Mouse (Mus musculus) liver, adult 2 months (tissue): ENCODE measurements around the gene Hnrnpul1. TPM values are rescaled to one million over a fixed set of nuclear protein-coding genes. Genes with fewer than 3 reads are reported as not detected.
A peak's percentile ranks its signal among the peaks of the same experiment; 100 is the strongest.

ENCODE experiments used
- DNase-seq: peaks from one replicate; pipeline ENCODE4 v3.0.0-alpha.2; 2011; ENCODE audit warnings: low read depth, low spot score; ENCODE audit errors: extremely low read depth
- H3K27ac ChIP-seq: fragments of 200-500 bp; replicated peaks from 2 replicates; pipeline ENCODE4 v1.5.1; 2012; ENCODE audit warnings: low read depth, mild to moderate bottlenecking, control low read depth, inconsistent platforms, low read length; ENCODE audit not compliant: insufficient read depth
- H3K27me3 ChIP-seq: fragments of 200-500 bp; 2 replicates; pipeline ENCODE4 v1.6.1; 2012; ENCODE audit warnings: mild to moderate bottlenecking, moderate library complexity, low read length, inconsistent platforms; ENCODE audit not compliant: control insufficient read depth, insufficient read depth
- H3K36me3 ChIP-seq: fragments of 200-500 bp; 2 replicates; pipeline ENCODE4 v1.6.1; 2012; ENCODE audit warnings: low read length, inconsistent platforms; ENCODE audit not compliant: control insufficient read depth, insufficient read depth
- H3K4me1 ChIP-seq: fragments of 200-500 bp; 2 replicates; pipeline ENCODE4 v1.6.1; 2011; ENCODE audit warnings: low read length; ENCODE audit not compliant: control insufficient read depth, insufficient read depth
- H3K4me3 ChIP-seq: fragments of 200-500 bp; 2 replicates; pipeline ENCODE4 v1.5.1; 2011; ENCODE audit warnings: low read depth, mild to moderate bottlenecking, control low read depth, low read length, moderate library complexity; ENCODE audit not compliant: insufficient read depth
- H3K79me2 ChIP-seq: fragments of 200-500 bp; 2 replicates; pipeline ENCODE4 v1.6.1; 2012; ENCODE audit warnings: inconsistent platforms, mild to moderate bottlenecking, low read length, moderate library complexity; ENCODE audit not compliant: control insufficient read depth, insufficient read depth
- H3K9ac ChIP-seq: fragments of 200-500 bp; 2 replicates; pipeline ENCODE4 v1.6.1; 2012; ENCODE audit warnings: low read depth, mild to moderate bottlenecking, control low read depth, inconsistent platforms, low read length
- CTCF ChIP-seq: fragments of 200-500 bp; IDR thresholded peaks from 2 replicates; pipeline ENCODE4 v1.5.1; 2011; ENCODE audit warnings: low read depth, low read length, control low read depth
- POLR2A ChIP-seq: fragments of 200-500 bp; IDR thresholded peaks from 2 replicates; pipeline ENCODE4 v1.6.1; 2011; ENCODE audit warnings: low read length, control low read depth; ENCODE audit not compliant: insufficient read depth; ENCODE audit errors: extremely low read depth
- WGBS: fragments of 180-500 bp; shearing (Covaris S2); methylation state at CpG from one replicate; pipeline ENCODE4 v1.1.7; 2018; 5-methylcytosine and 5-hydroxymethylcytosine counted together
- polyA plus RNA-seq: library from polyadenylated mRNA; depleted of rRNA; stranded (reverse); fragments of >200 nt; gene quantifications from 2 replicates; pipeline ENCODE4 v1.2.3, GENCODE M21; 2012
- total RNA-seq: library from RNA; depleted of rRNA; stranded (reverse); fragments of >200 nt; gene quantifications from 2 replicates; pipeline ENCODE4 v1.2.3, GENCODE M21; 2014

Hnrnpul1 gene
- total and polyA plus RNA-seq, 2 experiments: 21.7 to 30.0 TPM

GRCm38 (mm10) chr7:25755468-25755833 lies 894 bp upstream of the Hnrnpul1 start:
- TF ChIP-seq POLR2A: no peak
- TF ChIP-seq CTCF: no peak
- H3K9ac ChIP-seq: peak overlapping the region; percentile 2
- peaks cover 10% of the 10 kb centered on the region for H3K4me1 ChIP-seq
- H3K36me3 ChIP-seq: peaks cover 8% of the 10 kb centered on the region
- peak overlapping the region; percentile 47 for H3K4me3 ChIP-seq
- H3K27ac ChIP-seq: peak overlapping the region; percentile 71
- WGBS: under 1% methylated on average over 15 of the region's 15 CpGs
- DNase-seq: no peak
- no peaks in the 10 kb centered on the region for H3K27me3 ChIP-seq
- peaks cover 19% of the 10 kb centered on the region for H3K79me2 ChIP-seq

DNA sequence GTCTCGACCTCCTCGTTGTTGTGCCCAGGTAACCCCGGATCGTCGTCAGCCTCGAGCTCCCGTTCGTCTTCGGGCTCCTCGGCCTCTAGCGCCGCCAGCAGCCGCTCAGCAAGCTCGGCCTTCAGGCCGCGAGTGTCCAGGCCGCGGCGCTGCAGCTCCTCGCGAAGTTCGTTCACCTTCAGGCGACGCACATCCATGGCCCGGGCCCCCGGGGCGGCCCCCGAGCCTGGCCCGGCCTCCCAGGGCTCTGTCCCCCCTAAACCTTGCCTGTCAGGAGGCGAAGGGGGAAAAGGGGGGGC lies 169 bp downstream of the Hnrnpul1 start:
- 0 out of 2 replicates have a peak, but pooled peaks have one; percentile 6 for TF ChIP-seq CTCF
- TF ChIP-seq POLR2A: 0 out of 2 replicates have a peak, but pooled peaks have one; percentile 2
- Histone ChIP-seq H3K27me3 (no peaks in the 10 kb centered on the region), H3K4me1 (peaks cover 10% of the 10 kb centered on the region), H3K79me2 (peaks cover 19% of the 10 kb centered on the region), H3K36me3 (peaks cover 16% of the 10 kb centered on the region), H3K9ac (peak overlapping the region; percentile 96), H3K4me3 (peak overlapping the region; percentile 86), H3K27ac (peak overlapping the region; percentile 92)
- no peak for DNase-seq
- 0% methylated on average over 30 of the region's 30 CpGs for WGBS

DNA sequence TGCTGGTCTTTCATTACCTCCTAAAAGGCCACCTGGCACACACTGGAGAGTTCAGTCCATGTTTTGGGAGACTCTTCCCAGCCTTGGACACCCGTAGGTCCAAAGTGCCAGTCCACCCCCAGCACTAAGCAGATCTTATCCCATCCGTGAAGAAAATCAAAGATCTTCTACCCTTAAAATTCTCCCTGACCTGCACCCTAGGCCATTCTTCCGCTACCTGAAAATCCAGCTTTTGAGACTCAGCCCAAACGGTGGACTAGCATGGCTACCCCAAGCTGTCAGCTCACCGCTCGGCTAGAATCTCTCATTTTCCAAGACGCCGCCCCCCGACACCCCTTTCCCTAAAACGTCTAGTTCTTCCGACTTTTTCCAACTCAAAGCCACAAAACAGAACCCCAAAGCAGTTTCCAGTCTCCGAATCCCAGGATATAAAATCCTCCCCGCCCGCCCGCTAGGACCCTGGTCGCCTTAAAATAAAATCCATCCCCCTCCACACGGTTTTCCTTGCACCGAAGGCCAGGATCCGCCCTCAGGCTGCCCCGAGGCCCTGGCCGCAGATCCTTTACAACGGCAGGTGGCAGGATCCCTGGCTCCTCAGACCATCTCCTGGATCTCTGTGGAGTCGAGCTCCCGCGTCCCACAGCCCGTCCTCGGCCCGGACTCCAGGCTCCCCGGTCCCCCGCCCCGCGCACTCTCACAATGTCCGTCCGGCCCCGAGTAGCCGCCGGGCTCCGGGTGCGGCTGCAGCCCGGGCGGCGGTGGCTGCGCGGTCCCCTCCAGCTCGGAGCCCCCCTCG lies 716 bp downstream of the Hnrnpul1 start:
- Histone ChIP-seq H3K36me3 (peaks cover 22% of the 10 kb centered on the region), H3K9ac (peak overlapping the region; percentile 96), H3K27ac (peak overlapping the region; percentile 92), H3K4me1 (peaks cover 10% of the 10 kb centered on the region), H3K79me2 (peaks cover 19% of the 10 kb centered on the region), H3K4me3 (peak overlapping the region; percentile 86), H3K27me3 (no peaks in the 10 kb centered on the region)
- WGBS: under 1% methylated on average over 46 of the region's 46 CpGs
- DNase-seq: peak; percentile 41
- TF ChIP-seq CTCF: no peak
- no peak for TF ChIP-seq POLR2A

GRCm38 (mm10) chr7:25753076-25753475 lies 1.5 kb downstream of the Hnrnpul1 start:
- no peak overlapping the region for H3K27ac ChIP-seq
- TF ChIP-seq POLR2A (no peak), CTCF (no peak)
- peaks cover 19% of the 10 kb centered on the region for H3K79me2 ChIP-seq
- H3K27me3 ChIP-seq: no peaks in the 10 kb centered on the region
- peaks cover 10% of the 10 kb centered on the region for H3K4me1 ChIP-seq
- H3K9ac ChIP-seq: peak overlapping the region; percentile 96; the same call in 1 of the 2 replicates
- H3K4me3 ChIP-seq: peak overlapping the region; percentile 86; the same call in 1 of the 2 replicates
- no peak for DNase-seq
- peaks cover 29% of the 10 kb centered on the region for H3K36me3 ChIP-seq

DNA sequence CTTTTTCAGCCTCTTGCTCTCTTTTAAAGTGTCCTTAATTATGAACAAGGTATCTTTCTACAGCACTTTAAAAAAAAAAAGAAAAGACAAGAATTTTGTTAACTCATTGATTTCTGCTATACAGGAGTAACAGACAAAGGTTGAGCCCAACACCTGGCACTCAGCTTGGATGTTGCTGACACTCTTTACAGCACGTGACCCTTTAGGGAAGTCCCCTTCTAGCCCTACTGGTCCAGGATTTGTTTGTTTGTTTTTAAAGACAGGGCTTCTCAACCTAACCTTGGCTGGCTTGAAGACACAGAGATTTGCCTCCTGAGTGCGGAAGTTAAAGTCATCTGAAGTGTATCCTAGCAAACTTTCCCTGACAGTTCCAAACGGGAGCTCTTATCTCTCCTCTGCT lies 7.7 kb downstream of the Hnrnpul1 start:
- no peak overlapping the region for H3K9ac ChIP-seq
- DNase-seq: no peak
- 59% methylated on average over 3 of the region's 3 CpGs for WGBS
- no peak overlapping the region for H3K27ac ChIP-seq
- no peaks in the 10 kb centered on the region; the same call in 1 of the 2 replicates for H3K79me2 ChIP-seq
- TF ChIP-seq CTCF: no peak
- TF ChIP-seq POLR2A: no peak
- H3K27me3 ChIP-seq: no peaks in the 10 kb centered on the region
- H3K36me3 ChIP-seq: peaks cover 87% of the 10 kb centered on the region
- no peak overlapping the region for H3K4me3 ChIP-seq
- no peaks in the 10 kb centered on the region; the same call in 1 of the 2 replicates for H3K4me1 ChIP-seq

DNA sequence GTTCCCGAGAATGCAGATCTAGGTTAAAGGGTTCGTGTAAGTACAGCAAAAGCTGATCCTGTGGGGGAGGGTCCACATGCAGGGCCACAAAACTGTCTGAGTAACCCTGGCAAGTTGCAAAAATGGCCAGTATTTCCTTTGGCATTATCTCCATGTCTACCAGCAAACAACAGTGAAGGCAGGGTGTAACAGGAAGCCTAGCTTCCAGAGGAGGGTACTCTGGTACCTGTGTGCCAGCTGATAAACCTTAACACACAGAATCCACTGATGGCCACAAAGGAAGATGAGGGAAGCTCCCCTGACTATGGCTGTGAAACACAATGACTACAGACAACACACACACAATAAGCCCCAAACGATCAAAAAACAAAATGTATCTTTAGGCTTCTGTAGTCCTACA lies 16.3 kb downstream of the Hnrnpul1 start:
- Histone ChIP-seq H3K4me1 (no peaks in the 10 kb centered on the region), H3K27ac (no peak overlapping the region), H3K79me2 (peaks cover 4% of the 10 kb centered on the region; the same call in 1 of the 2 replicates), H3K36me3 (peaks cover 83% of the 10 kb centered on the region), H3K4me3 (no peak overlapping the region), H3K9ac (no peak overlapping the region), H3K27me3 (no peaks in the 10 kb centered on the region)
- DNase-seq: no peak
- TF ChIP-seq CTCF (no peak), POLR2A (no peak)
- WGBS: 81% methylated on average over 3 of the region's 3 CpGs
